Mouse (Mus musculus): ENCODE data around the gene Nav1. TPM values are rescaled to one million over a fixed set of nuclear protein-coding genes. Genes with fewer than 3 reads are reported as not detected.
A peak's percentile ranks its signal among the peaks of the same experiment; 100 is the strongest.

Gene Nav1
- polyA plus RNA-seq, 1 experiment from 2014 or later: 1.1 TPM

GRCm38 (mm10) chr1:135588973-135589372 lies 18.1 kb downstream of the Nav1 start:
- H3K27me3 ChIP-seq (ENCODE audit: control insufficient read depth, insufficient read depth, low read depth, low read length): peaks cover 24% of the 10 kb centered on the region

GRCm38 (mm10) chr1:135586903-135587302 lies 20.2 kb downstream of the Nav1 start:
- Histone ChIP-seq H3K9ac (ENCODE audit: low read depth, low read length) (no peak overlapping the region), H3K4me3 (ENCODE audit: low read depth, low read length) (no peak overlapping the region), H3K4me2 (ENCODE audit: low read depth, low read length) (no peak overlapping the region), H3K4me1 (ENCODE audit: control insufficient read depth, low read depth, low read length) (no peaks in the 10 kb centered on the region), H3K36me3 (ENCODE audit: control insufficient read depth, insufficient read depth) (no peaks in the 10 kb centered on the region), H3K9me3 (replicated peaks; ENCODE audit: control insufficient read depth, low read length) (no peaks in the 10 kb centered on the region), H3K27me3 (ENCODE audit: control insufficient read depth, insufficient read depth, low read depth, low read length) (peaks cover 34% of the 10 kb centered on the region), H3K27ac (ENCODE audit: low read length) (no peak overlapping the region)
- ATAC-seq (ENCODE audit: low read depth): no peak

More at GRCm38 (mm10) chr1:135588973-135589372, 18.1 kb downstream of the Nav1 start:
- Histone ChIP-seq H3K4me2 (ENCODE audit: low read depth, low read length) (no peak overlapping the region), H3K9me3 (replicated peaks; ENCODE audit: control insufficient read depth, low read length) (no peaks in the 10 kb centered on the region), H3K27ac (ENCODE audit: low read length) (no peak overlapping the region), H3K36me3 (ENCODE audit: control insufficient read depth, insufficient read depth) (no peaks in the 10 kb centered on the region), H3K4me1 (ENCODE audit: control insufficient read depth, low read depth, low read length) (no peaks in the 10 kb centered on the region), H3K4me3 (ENCODE audit: low read depth, low read length) (no peak overlapping the region), H3K9ac (ENCODE audit: low read depth, low read length) (no peak overlapping the region)
- WGBS (ENCODE audit: insufficient replicate concordance): 42% methylated on average over 3 of the region's 3 CpGs
- no peak for ATAC-seq (ENCODE audit: low read depth)

GRCm38 (mm10) chr1:135585573-135585972 lies 21.5 kb downstream of the Nav1 start:
- H3K9me3 ChIP-seq (replicated peaks; ENCODE audit: control insufficient read depth, low read length): no peaks in the 10 kb centered on the region
- peaks cover 34% of the 10 kb centered on the region for H3K27me3 ChIP-seq (ENCODE audit: control insufficient read depth, insufficient read depth, low read depth, low read length)
- H3K4me1 ChIP-seq (ENCODE audit: control insufficient read depth, low read depth, low read length): no peaks in the 10 kb centered on the region
- peak overlapping the region; percentile 50 for H3K4me2 ChIP-seq (ENCODE audit: low read depth, low read length)
- WGBS (ENCODE audit: insufficient replicate concordance): 2% methylated on average over 18 of the region's 19 CpGs
- ATAC-seq (ENCODE audit: low read depth): no peak
- no peak overlapping the region for H3K9ac ChIP-seq (ENCODE audit: low read depth, low read length)
- H3K27ac ChIP-seq (ENCODE audit: low read length): no peak overlapping the region
- H3K36me3 ChIP-seq (ENCODE audit: control insufficient read depth, insufficient read depth): no peaks in the 10 kb centered on the region
- peak overlapping the region; percentile 43 for H3K4me3 ChIP-seq (ENCODE audit: low read depth, low read length)

GRCm38 (mm10) chr1:135584587-135585541 lies 22.2 kb downstream of the Nav1 start:
- 7% methylated on average over 73 of the region's 73 CpGs for WGBS (ENCODE audit: insufficient replicate concordance)
- Histone ChIP-seq H3K27ac (ENCODE audit: low read length) (no peak overlapping the region), H3K9ac (ENCODE audit: low read depth, low read length) (no peak overlapping the region), H3K27me3 (ENCODE audit: control insufficient read depth, insufficient read depth, low read depth, low read length) (peaks cover 34% of the 10 kb centered on the region), H3K9me3 (replicated peaks; ENCODE audit: control insufficient read depth, low read length) (no peaks in the 10 kb centered on the region), H3K4me1 (ENCODE audit: control insufficient read depth, low read depth, low read length) (no peaks in the 10 kb centered on the region), H3K36me3 (ENCODE audit: control insufficient read depth, insufficient read depth) (no peaks in the 10 kb centered on the region), H3K4me2 (ENCODE audit: low read depth, low read length) (peak overlapping the region; percentile 50), H3K4me3 (ENCODE audit: low read depth, low read length) (peak overlapping the region; percentile 43)
- ATAC-seq (ENCODE audit: low read depth): no peak

- H3K27me3 ChIP-seq (ENCODE audit: control insufficient read depth, insufficient read depth, low read depth, low read length): peaks cover 34% of the 10 kb centered on the region
- no peaks in the 10 kb centered on the region for H3K9me3 ChIP-seq (replicated peaks; ENCODE audit: control insufficient read depth, low read length)
- H3K4me1 ChIP-seq (ENCODE audit: control insufficient read depth, low read depth, low read length): no peaks in the 10 kb centered on the region
- ATAC-seq (ENCODE audit: low read depth): no peak
- no peaks in the 10 kb centered on the region for H3K36me3 ChIP-seq (ENCODE audit: control insufficient read depth, insufficient read depth)
- no peak overlapping the region for H3K9ac ChIP-seq (ENCODE audit: low read depth, low read length)
- 0 out of 2 replicates have a peak overlapping the region, but pooled peaks have one; percentile 3 for H3K4me3 ChIP-seq (ENCODE audit: low read depth, low read length)
- H3K4me2 ChIP-seq (ENCODE audit: low read depth, low read length): peak overlapping the region; percentile 19; the same call in 1 of the 2 replicates
- 38% methylated on average over 21 of the region's 21 CpGs for WGBS (ENCODE audit: insufficient replicate concordance)
- H3K27ac ChIP-seq (ENCODE audit: low read length): no peak overlapping the region
Measured at GRCm38 (mm10) chr1:135583678-135584515, 23.2 kb downstream of the Nav1 start.

GRCm38 (mm10) chr1:135583081-135583677 lies 23.9 kb downstream of the Nav1 start:
- ATAC-seq (ENCODE audit: low read depth): no peak
- Histone ChIP-seq H3K36me3 (ENCODE audit: control insufficient read depth, insufficient read depth) (no peaks in the 10 kb centered on the region), H3K27me3 (ENCODE audit: control insufficient read depth, insufficient read depth, low read depth, low read length) (peaks cover 34% of the 10 kb centered on the region), H3K4me3 (ENCODE audit: low read depth, low read length) (no peak overlapping the region), H3K9me3 (replicated peaks; ENCODE audit: control insufficient read depth, low read length) (no peaks in the 10 kb centered on the region), H3K4me2 (ENCODE audit: low read depth, low read length) (peak overlapping the region; percentile 19; the same call in 1 of the 2 replicates), H3K9ac (ENCODE audit: low read depth, low read length) (no peak overlapping the region), H3K27ac (ENCODE audit: low read length) (no peak overlapping the region), H3K4me1 (ENCODE audit: control insufficient read depth, low read depth, low read length) (no peaks in the 10 kb centered on the region)
- 38% methylated on average over 15 of the region's 15 CpGs for WGBS (ENCODE audit: insufficient replicate concordance)

- no peak overlapping the region for H3K4me2 ChIP-seq (ENCODE audit: low read depth, low read length)
- no peaks in the 10 kb centered on the region for H3K9me3 ChIP-seq (replicated peaks; ENCODE audit: control insufficient read depth, low read length)
- H3K27ac ChIP-seq (ENCODE audit: low read length): no peak overlapping the region
- H3K4me1 ChIP-seq (ENCODE audit: control insufficient read depth, low read depth, low read length): no peaks in the 10 kb centered on the region
- ATAC-seq (ENCODE audit: low read depth): no peak
- H3K27me3 ChIP-seq (ENCODE audit: control insufficient read depth, insufficient read depth, low read depth, low read length): peaks cover 30% of the 10 kb centered on the region
- no peak overlapping the region for H3K4me3 ChIP-seq (ENCODE audit: low read depth, low read length)
- no peaks in the 10 kb centered on the region for H3K36me3 ChIP-seq (ENCODE audit: control insufficient read depth, insufficient read depth)
- H3K9ac ChIP-seq (ENCODE audit: low read depth, low read length): no peak overlapping the region
- WGBS (ENCODE audit: insufficient replicate concordance): 55% methylated on average over 8 of the region's 8 CpGs
Measured at GRCm38 (mm10) chr1:135581001-135581400, 26.1 kb downstream of the Nav1 start.

GRCm38 (mm10) chr1:135579111-135579510 lies 28.0 kb downstream of the Nav1 start:
- 60% methylated on average over 3 of the region's 3 CpGs for WGBS (ENCODE audit: insufficient replicate concordance)
- Histone ChIP-seq H3K9me3 (replicated peaks; ENCODE audit: control insufficient read depth, low read length) (no peaks in the 10 kb centered on the region), H3K27me3 (ENCODE audit: control insufficient read depth, insufficient read depth, low read depth, low read length) (peaks cover 12% of the 10 kb centered on the region), H3K27ac (ENCODE audit: low read length) (no peak overlapping the region), H3K36me3 (ENCODE audit: control insufficient read depth, insufficient read depth) (no peaks in the 10 kb centered on the region), H3K9ac (ENCODE audit: low read depth, low read length) (no peak overlapping the region), H3K4me2 (ENCODE audit: low read depth, low read length) (no peak overlapping the region), H3K4me3 (ENCODE audit: low read depth, low read length) (no peak overlapping the region), H3K4me1 (ENCODE audit: control insufficient read depth, low read depth, low read length) (no peaks in the 10 kb centered on the region)
- ATAC-seq (ENCODE audit: low read depth): no peak
